Mouse (Mus musculus): Measurements from ENCODE around the gene Grk2.

Grk2 gene

GRCm38 (mm10) chr19:4303640-4303995, 2.4 kb downstream of the Grk2 start:
- DNase-seq (ENCODE audit: low spot score in 2 of 2), result no peak

GRCm38 (mm10) chr19:4302936-4303639, 2.9 kb downstream of the Grk2 start:
- DNase-seq (ENCODE audit: low spot score in 2 of 2), result peak in 1 of 2 experiments; percentile 35

- peak; percentile 37 to 50 for DNase-seq (ENCODE audit: low spot score in 2 of 2)
Observed at GRCm38 (mm10) chr19:4301735-4302651, 4.0 kb downstream of the Grk2 start.

GRCm38 (mm10) chr19:4300852-4301734, 4.9 kb downstream of the Grk2 start:
- no peak for DNase-seq (ENCODE audit: low spot score in 2 of 2)

GRCm38 (mm10) chr19:4300271-4300704, 5.7 kb downstream of the Grk2 start:
- DNase-seq (ENCODE audit: low spot score in 2 of 2), result peak in 1 of 2 experiments; percentile 45

- no peak for DNase-seq (ENCODE audit: low spot score in 2 of 2)
Observed at GRCm38 (mm10) chr19:4299574-4300270, 6.3 kb downstream of the Grk2 start.

GRCm38 (mm10) chr19:4299126-4299525, 6.9 kb downstream of the Grk2 start:
- DNase-seq (ENCODE audit: low spot score in 2 of 2), result no peak

- DNase-seq (ENCODE audit: low spot score in 2 of 2), result no peak
Observed at GRCm38 (mm10) chr19:4298322-4299121, 7.5 kb downstream of the Grk2 start.

- DNase-seq (ENCODE audit: low spot score in 2 of 2), result no peak
Observed at GRCm38 (mm10) chr19:4297851-4298250, 8.2 kb downstream of the Grk2 start.

GRCm38 (mm10) chr19:4296611-4297010, 9.4 kb downstream of the Grk2 start:
- no peak for DNase-seq (ENCODE audit: low spot score in 2 of 2)

- no peak for DNase-seq (ENCODE audit: low spot score in 2 of 2)
Observed at GRCm38 (mm10) chr19:4295391-4295790, 10.6 kb downstream of the Grk2 start.

- DNase-seq (ENCODE audit: low spot score in 2 of 2), result peak in 1 of 2 experiments; percentile 43
Observed at GRCm38 (mm10) chr19:4294381-4295097, 11.5 kb downstream of the Grk2 start.

GRCm38 (mm10) chr19:4291161-4291560, 14.9 kb downstream of the Grk2 start:
- DNase-seq (ENCODE audit: low spot score in 2 of 2), result no peak

- no peak for DNase-seq (ENCODE audit: low spot score in 2 of 2)
Observed at GRCm38 (mm10) chr19:4290749-4291148, 15.3 kb downstream of the Grk2 start.

- no peak for DNase-seq (ENCODE audit: low spot score in 2 of 2)
Observed at GRCm38 (mm10) chr19:4283653-4284052, 22.4 kb downstream of the Grk2 start.

GRCm38 (mm10) chr19:4282898-4283553, 23.0 kb downstream of the Grk2 start, which contains the start of gene Ankrd13d:
Gene Ankrd13d, minus strand, starts transcription at chr19:4283137.
- DNase-seq (ENCODE audit: low spot score in 2 of 2), result peak; percentile 94

GRCm38 (mm10) chr19:4280425-4280824, 25.6 kb downstream of the Grk2 start:
- DNase-seq (ENCODE audit: low spot score in 2 of 2), result no peak

GRCm38 (mm10) chr19:4279487-4279886, 26.5 kb downstream of the Grk2 start:
- no peak for DNase-seq (ENCODE audit: low spot score in 2 of 2)

- no peak for DNase-seq (ENCODE audit: low spot score in 2 of 2)
Observed at GRCm38 (mm10) chr19:4270972-4271371, 35.0 kb downstream of the Grk2 start.

Measured in right cerebral cortex, postnatal 36 days (tissue).